Mouse (Mus musculus): ENCODE results near the gene Oasl2.

GRCm38 (mm10) chr5:114915854-114916253 lies 19.1 kb downstream of the Oasl2 start:
- no peak for TF ChIP-seq POLR2A (IDR thresholded peaks at IDR 0.05; ENCODE audit: low read depth, low read length)
- no peak for TF ChIP-seq CTCF (conservative IDR thresholded peaks at IDR 0.05; ENCODE audit: insufficient read depth, insufficient read length, low read depth, low read length)

All from kidney, adult 2 months (tissue).